Mouse (Mus musculus) E14TG2a.4 (cell line): ENCODE results near the gene Zfp830.

Source experiments
- H3K27me3 ChIP-seq: 2 replicates; pipeline ENCODE4 v1.6.1; 2014; ENCODE audit warnings: low read length, control low read depth; ENCODE audit not compliant: insufficient read depth
- H3K36me3 ChIP-seq: 2 replicates; pipeline ENCODE4 v1.6.1; 2014; ENCODE audit warnings: low read length, control low read depth; ENCODE audit not compliant: insufficient read depth
- H3K4me1 ChIP-seq: replicated peaks from 2 replicates; pipeline ENCODE4 v1.6.1; 2014; ENCODE audit warnings: low read depth, low read length, control low read depth
- H3K4me3 ChIP-seq: replicated peaks from 2 replicates; pipeline ENCODE4 v1.5.1; 2014; ENCODE audit warnings: mild to moderate bottlenecking, low read length
- H3K9me3 ChIP-seq: 2 replicates; pipeline ENCODE4 v1.6.1; 2014; ENCODE audit warnings: low read length, control low read depth
- CTCF ChIP-seq: conservative IDR thresholded peaks from 2 replicates; pipeline ENCODE4 v1.5.1; 2014; ENCODE audit warnings: low read length
- NANOG ChIP-seq: IDR thresholded peaks from 2 replicates; pipeline ENCODE4 v1.6.1; 2014; ENCODE audit warnings: borderline replicate concordance, low read length, mixed read lengths
- POU5F1 ChIP-seq: IDR thresholded peaks from 2 replicates; pipeline ENCODE4 v1.6.1; 2014; ENCODE audit warnings: low read length, borderline replicate concordance

The Zfp830 gene

DNA sequence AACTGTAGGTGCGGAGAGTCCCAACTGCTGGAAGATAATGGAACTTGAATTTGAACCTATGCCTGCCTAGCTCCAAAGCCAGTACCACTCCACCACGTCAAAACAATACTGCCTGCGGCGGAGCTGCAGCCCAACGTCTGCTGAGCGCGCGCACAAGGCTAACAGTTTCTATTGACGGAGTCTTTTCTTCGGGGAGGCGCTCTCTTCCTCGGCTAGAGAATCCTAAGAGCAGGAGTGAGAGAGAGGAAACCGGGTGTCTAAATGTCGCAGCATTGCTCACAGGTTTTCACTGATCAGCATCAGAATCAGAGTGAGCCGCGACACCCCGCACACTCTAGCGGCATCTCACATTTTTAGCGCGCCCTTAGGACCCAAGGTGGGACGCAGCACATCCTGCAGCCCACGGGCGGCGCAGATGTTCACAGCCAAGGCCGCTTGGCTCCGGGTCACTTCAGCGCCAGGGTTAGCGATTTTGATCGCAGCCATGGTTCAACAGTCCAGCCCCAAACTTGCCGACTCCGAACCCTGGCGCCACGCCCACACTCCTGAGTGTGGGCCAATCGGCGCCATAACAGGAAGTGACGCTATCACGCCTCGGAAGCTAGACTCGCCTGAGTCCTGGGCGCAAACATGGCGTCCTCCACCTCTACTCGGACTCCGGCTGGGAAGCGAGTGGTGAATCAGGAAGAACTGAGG, at the start of gene Zfp830, which contains the start of gene Cct6b:
Gene Zfp830, plus strand, starts transcription at position 604 of the 696 bp plus-strand sequence.
Gene Cct6b, minus strand, starts transcription at position 580 of the 696 bp plus-strand sequence.
- TF ChIP-seq CTCF, result no peak
- TF ChIP-seq NANOG, result no peak
- Histone ChIP-seq H3K9me3 (no peaks in the 10 kb centered on the region), H3K36me3 (peaks cover 30% of the 10 kb centered on the region), H3K4me1 (peaks cover 33% of the 10 kb centered on the region), H3K27me3 (no peaks in the 10 kb centered on the region), H3K4me3 (peak within 1 kb of the TSS; percentile 100)

DNA sequence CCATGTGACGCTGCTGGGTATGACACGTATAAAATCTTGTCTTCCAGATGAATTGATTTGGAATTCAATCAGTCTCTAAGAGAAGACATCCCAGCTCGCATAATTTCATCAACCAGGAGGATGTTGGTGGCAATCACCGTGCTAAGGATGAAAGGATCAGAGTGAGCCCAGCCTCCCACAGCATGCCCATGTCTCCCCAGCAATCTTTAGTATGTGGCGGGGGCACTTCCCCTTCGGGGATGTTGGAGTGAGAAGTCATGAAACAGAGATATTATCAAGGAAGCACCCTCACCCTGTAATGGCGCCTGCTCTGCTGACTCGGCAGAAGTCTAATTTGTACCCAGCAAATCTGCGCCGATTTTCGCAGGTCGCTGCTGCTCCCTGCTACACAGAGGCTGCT, 44.9 kb upstream of the Zfp830 start:
- Histone ChIP-seq H3K27me3 (0 out of 2 replicates have a peak, but pooled peaks cover 3% of the 10 kb centered on the region), H3K4me1 (peaks cover 12% of the 10 kb centered on the region), H3K36me3 (no peaks in the 10 kb centered on the region), H3K4me3 (peak overlapping the region; percentile 46), H3K9me3 (no peaks in the 10 kb centered on the region)
- TF ChIP-seq NANOG, result no peak
- TF ChIP-seq CTCF, result no peak

DNA sequence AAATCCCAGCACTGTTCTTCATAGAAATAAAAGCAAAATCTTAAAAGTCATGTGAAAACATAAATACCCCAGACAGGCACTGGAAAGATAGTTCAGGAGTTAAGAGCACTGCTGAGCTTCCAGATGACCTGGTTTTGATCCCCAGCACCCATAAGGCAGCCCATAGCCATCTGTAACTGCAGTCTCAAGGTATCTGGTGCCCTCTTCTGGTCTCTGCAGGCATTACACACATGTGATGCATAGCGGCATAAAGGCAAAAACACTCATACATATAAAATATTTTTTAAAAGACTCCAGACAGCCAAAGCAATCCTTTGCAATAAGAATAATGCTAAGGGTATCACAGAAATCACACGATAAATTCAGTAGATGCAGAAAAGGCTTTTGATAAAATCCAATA, 37.3 kb upstream of the Zfp830 start:
- Histone ChIP-seq H3K36me3 (no peaks in the 10 kb centered on the region), H3K4me1 (no peaks in the 10 kb centered on the region), H3K9me3 (peaks cover 7% of the 10 kb centered on the region), H3K27me3 (peaks cover 8% of the 10 kb centered on the region; the same call in 1 of the 2 replicates), H3K4me3 (no peak overlapping the region)
- no peak for TF ChIP-seq NANOG
- peak; percentile 81 for TF ChIP-seq CTCF

DNA sequence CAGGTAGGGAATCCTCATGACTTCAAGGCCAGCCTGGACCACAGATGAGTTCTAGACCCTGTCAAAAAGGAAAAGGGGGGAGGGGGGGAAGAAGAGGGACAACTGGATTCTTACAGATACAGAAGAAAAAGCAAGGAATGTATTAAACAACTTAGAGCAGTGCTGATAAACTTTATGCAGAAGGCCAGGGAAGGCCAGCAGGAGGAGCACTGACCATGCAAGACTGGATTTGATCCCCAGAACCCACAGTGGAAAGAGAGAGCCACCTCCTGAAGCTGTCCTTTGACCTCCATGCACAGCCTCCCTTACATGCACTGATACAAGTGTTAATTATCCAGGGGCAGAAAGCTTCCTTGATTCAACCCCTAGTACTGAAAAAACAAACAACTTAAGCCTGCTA, 29.9 kb upstream of the Zfp830 start:
- H3K27me3 ChIP-seq, result no peaks in the 10 kb centered on the region
- peaks cover 4% of the 10 kb centered on the region; the same call in 1 of the 2 replicates for H3K9me3 ChIP-seq
- TF ChIP-seq CTCF, result no peak
- no peak for TF ChIP-seq NANOG
- no peak for TF ChIP-seq POU5F1
- H3K4me3 ChIP-seq, result no peak overlapping the region
- no peaks in the 10 kb centered on the region for H3K4me1 ChIP-seq
- H3K36me3 ChIP-seq, result no peaks in the 10 kb centered on the region

DNA sequence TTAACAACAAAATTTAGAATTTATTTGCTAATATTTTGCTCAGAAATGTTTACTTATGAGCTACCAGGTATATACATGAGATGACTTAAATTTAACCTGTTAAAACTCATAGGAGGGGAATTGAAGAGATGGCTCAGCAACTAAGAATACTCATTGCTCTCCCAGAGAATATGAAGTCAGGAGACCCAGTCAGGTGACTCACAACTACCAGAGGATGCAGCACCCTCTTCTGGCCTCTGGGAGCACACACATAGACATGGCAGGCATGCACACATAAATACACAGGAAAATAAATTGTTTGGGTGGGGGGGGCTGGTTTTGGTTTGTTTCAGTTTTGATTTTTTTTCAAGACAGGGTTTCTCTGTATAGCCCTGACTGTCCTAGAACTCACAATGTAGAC, 25.1 kb upstream of the Zfp830 start:
- H3K9me3 ChIP-seq, result no peaks in the 10 kb centered on the region
- H3K27me3 ChIP-seq, result no peaks in the 10 kb centered on the region
- no peaks in the 10 kb centered on the region for H3K4me1 ChIP-seq
- no peaks in the 10 kb centered on the region for H3K36me3 ChIP-seq
- no peak overlapping the region for H3K4me3 ChIP-seq
- TF ChIP-seq CTCF (peak; percentile 21; the same call in 1 of the 2 replicates), NANOG (no peak)

DNA sequence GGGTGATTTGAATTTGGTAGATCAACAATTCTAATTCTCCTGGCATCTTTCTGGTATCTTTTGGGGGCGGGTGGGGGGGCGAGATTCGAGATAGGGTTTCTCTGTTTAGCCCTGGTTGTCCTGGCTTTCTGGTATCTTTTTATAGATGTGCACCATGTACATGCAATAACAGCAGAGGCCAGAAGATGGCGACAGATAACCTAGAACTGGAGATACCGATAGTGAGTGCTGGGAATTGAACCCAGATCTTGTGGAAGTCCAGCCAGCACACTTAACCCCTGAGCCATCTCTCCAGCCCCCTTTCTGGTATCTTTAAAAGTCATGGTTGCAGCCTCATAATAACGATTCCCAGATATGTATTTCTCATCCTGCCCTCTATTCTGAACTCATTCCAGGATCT, 18.0 kb upstream of the Zfp830 start:
- TF ChIP-seq NANOG (no peak), CTCF (peak; percentile 51), POU5F1 (no peak)
- Histone ChIP-seq H3K36me3 (no peaks in the 10 kb centered on the region), H3K4me3 (no peak overlapping the region), H3K27me3 (peaks cover 8% of the 10 kb centered on the region; the same call in 1 of the 2 replicates), H3K9me3 (no peaks in the 10 kb centered on the region), H3K4me1 (peaks cover 10% of the 10 kb centered on the region)

DNA sequence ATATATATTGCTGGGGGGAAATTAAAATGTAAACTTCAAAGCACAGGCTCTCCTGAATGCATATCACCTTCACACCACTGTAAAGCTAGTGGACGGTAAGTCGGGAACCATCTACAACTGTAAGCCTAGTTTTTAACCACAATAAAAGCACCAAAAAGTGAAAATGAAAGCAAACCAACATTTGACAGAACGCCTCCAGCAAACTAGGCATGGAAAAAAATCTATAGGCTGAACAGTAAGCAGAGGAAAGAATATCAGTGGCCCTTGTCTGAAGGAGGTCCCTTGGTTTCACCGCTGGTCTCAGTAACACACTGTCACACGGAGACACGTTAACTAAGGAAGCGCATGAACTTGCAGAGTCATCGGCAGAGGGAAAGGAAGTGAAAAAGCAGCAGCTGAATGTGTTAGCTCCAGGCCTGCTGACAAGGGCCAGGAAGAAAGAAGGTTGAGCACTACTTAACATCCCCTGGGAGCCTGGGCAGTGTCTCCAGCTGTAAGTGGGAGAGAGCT, 17.2 kb upstream of the Zfp830 start:
- Histone ChIP-seq H3K27me3 (peaks cover 8% of the 10 kb centered on the region; the same call in 1 of the 2 replicates), H3K4me1 (peaks cover 17% of the 10 kb centered on the region), H3K9me3 (no peaks in the 10 kb centered on the region), H3K36me3 (no peaks in the 10 kb centered on the region), H3K4me3 (no peak overlapping the region)
- TF ChIP-seq POU5F1 (no peak), NANOG (no peak), CTCF (no peak)

DNA sequence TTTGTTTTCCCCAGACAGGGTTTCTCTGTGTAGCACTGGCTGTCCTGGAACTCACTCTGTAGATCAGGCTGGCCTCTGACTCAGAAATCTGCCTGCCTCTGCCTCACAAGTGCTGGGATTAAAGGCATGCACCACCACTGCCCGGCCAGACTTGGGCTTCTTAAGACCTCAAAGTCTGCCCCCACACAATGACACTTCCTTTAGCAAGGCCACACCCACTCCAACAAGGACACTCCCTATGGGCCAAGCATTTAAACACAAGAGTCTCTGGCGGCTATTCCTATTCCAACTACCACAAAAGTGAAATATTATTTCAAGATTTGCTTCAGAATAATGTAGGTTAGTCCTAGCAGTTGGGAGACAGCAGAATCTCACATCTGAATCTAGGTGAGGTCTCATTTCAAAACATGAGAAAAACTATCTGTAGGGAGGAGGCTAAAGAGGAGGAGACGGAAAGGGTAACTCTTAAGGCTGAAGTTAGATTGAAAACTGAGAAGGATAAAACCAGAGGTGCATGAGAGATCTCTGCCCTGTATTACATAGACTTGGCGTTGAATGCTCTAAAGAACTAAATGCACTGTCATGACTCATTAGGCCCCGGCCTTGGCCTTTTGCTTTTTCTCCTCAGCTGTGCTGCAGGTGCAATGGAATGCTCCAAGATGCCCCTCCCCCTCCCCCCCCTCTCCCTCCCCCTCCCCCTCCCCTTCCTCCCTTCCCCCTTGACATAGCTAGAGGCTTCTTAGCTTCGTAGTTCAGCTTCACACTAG, 11.6 kb upstream of the Zfp830 start:
- 0 out of 2 replicates have a peak overlapping the region, but pooled peaks have one; percentile 3 for H3K4me3 ChIP-seq
- peaks cover 25% of the 10 kb centered on the region for H3K4me1 ChIP-seq
- no peaks in the 10 kb centered on the region for H3K36me3 ChIP-seq
- H3K27me3 ChIP-seq, result no peaks in the 10 kb centered on the region
- TF ChIP-seq POU5F1 (no peak), NANOG (no peak), CTCF (no peak)
- H3K9me3 ChIP-seq, result no peaks in the 10 kb centered on the region
